ENCODE assay signal across 8 mouse cellular contexts in the genomic region with DNA sequence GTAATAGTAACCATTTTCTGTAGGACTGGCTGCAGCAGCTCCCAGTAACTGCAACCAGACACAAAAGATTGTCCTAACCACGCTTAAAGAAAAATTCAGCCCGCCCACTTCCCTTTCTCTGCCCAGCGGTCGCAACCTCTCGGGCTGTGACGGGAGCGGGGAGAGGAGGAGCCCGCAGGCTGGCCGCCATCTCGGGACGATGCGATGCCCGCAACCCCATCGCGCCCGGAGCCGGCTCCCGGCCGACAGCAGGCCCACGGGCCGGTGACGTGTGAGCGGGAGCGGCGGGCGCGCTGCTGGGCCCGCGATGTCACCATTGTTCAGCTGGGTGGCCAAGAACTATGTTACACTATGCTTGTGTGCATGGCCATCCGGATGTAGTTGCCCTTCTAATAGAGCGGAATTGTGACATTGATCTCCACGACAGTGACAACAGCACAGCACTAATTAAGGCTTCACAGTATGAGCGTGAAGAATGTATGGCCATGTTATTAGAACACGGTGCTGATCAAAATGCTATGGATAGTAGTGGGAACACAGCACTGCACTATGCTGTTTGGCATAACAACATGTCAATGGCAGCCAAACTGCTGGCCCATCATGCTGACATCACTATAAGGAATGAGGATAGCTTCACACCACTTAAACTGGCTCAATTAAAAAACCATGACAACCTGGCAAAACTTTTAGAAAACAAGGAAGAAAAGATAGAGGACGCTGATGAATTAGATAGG. TPM values are rescaled to one million over a fixed set of nuclear protein-coding genes. Genes with fewer than 3 reads are reported as not detected.
A peak's percentile ranks its signal among the peaks of the same experiment; 100 is the strongest.
DNase-seq lines count a peak whose midpoint lies in the region; ATAC-seq and TF ChIP-seq lines count a peak whose summit lies in the region.

No protein-coding gene starts in this region.

- no peaks in the 10 kb centered on the region for H3K36me3 ChIP-seq in forebrain, embryonic 12.5 days (replicated peaks)
- H3K36me3 ChIP-seq in heart, postnatal 0 days (replicated peaks; ENCODE audit: control insufficient read depth, insufficient read depth, low read length): no peaks in the 10 kb centered on the region
- no peaks in the 10 kb centered on the region for H3K36me3 ChIP-seq in stomach, embryonic 14.5 days (ENCODE audit: control insufficient read depth, insufficient read depth, low read length)

- no peak for TF ChIP-seq POLR2A in bone marrow macrophage, adult 2 months (IDR thresholded peaks at IDR 0.05; ENCODE audit: borderline replicate concordance, low read depth, low read length)

- H3K4me3 ChIP-seq in bone marrow macrophage, adult 2 months (ENCODE audit: insufficient read depth, low read length): peak overlapping the region; percentile 15; the same call in 1 of the 2 replicates
- H3K4me3 ChIP-seq in forebrain, embryonic 12.5 days (replicated peaks): peak overlapping the region; percentile 41
- peak overlapping the region; percentile 44 for H3K4me3 ChIP-seq in heart, postnatal 0 days (ENCODE audit: low read depth, low read length)
- H3K4me3 ChIP-seq in stomach, embryonic 14.5 days (ENCODE audit: low read depth, low read length): peak overlapping the region; percentile 30

- 21% methylated on average over 35 of the region's 35 CpGs for WGBS in forebrain, embryonic 12.5 days
- WGBS in heart, postnatal 0 days: 18% methylated on average over 35 of the region's 35 CpGs
- 36% methylated on average over 35 of the region's 35 CpGs for WGBS in stomach, embryonic 14.5 days

- peak; percentile 68 for ATAC-seq in forebrain, embryonic 12.5 days (ENCODE audit: low FRiP score)
- peak; percentile 60 for ATAC-seq in heart, postnatal 0 days (ENCODE audit: insufficient read depth, low read depth)
- ATAC-seq in stomach, embryonic 14.5 days (ENCODE audit: insufficient number of reproducible peaks, insufficient read depth, low FRiP score, low read depth): no peak

- no peak for TF ChIP-seq EP300 in heart, postnatal 0 days (IDR thresholded peaks at IDR 0.05; ENCODE audit: low read depth)

- peak overlapping the region; percentile 64 for H3K4me2 ChIP-seq in forebrain, embryonic 12.5 days
- H3K4me2 ChIP-seq in heart, postnatal 0 days (ENCODE audit: low read depth, low read length): peak overlapping the region; percentile 74
- H3K4me2 ChIP-seq in stomach, embryonic 14.5 days (replicated peaks; ENCODE audit: low read depth, low read length): peak overlapping the region; percentile 62

- TF ChIP-seq CTCF in bone marrow macrophage, adult 2 months (IDR thresholded peaks at IDR 0.05; ENCODE audit: low read depth, low read length): no peak
- no peak for TF ChIP-seq CTCF in heart, postnatal 0 days (IDR thresholded peaks at IDR 0.05; ENCODE audit: low read depth)

- peaks cover 4% of the 10 kb centered on the region; the same call in 1 of the 2 replicates for H3K27me3 ChIP-seq in forebrain, embryonic 12.5 days
- no peaks in the 10 kb centered on the region for H3K27me3 ChIP-seq in heart, postnatal 0 days (ENCODE audit: control insufficient read depth, insufficient read depth, low read length)
- no peaks in the 10 kb centered on the region for H3K27me3 ChIP-seq in stomach, embryonic 14.5 days (ENCODE audit: control insufficient read depth, insufficient read depth, low read length)

- H3K4me1 ChIP-seq in bone marrow macrophage, adult 2 months (ENCODE audit: control insufficient read depth, insufficient read depth, low read length): no peaks in the 10 kb centered on the region
- peaks cover 7% of the 10 kb centered on the region for H3K4me1 ChIP-seq in forebrain, embryonic 12.5 days
- H3K4me1 ChIP-seq in heart, postnatal 0 days (ENCODE audit: control insufficient read depth, insufficient read depth): no peaks in the 10 kb centered on the region
- no peaks in the 10 kb centered on the region for H3K4me1 ChIP-seq in stomach, embryonic 14.5 days (ENCODE audit: control insufficient read depth, insufficient read depth, low read length)

- DNase-seq in ES-CJ7 (ENCODE audit: low read depth, low spot score): peak; percentile 8
- DNase-seq in heart, postnatal 0 days (ENCODE audit: low spot score): peak; percentile 45
- DNase-seq in kidney, postnatal 14 days: peak; percentile 62
- DNase-seq in lung, postnatal 36 days: peak; percentile 44
- DNase-seq in thymus, postnatal 25 days: no peak

- peak overlapping the region; percentile 48 for H3K9ac ChIP-seq in forebrain, embryonic 12.5 days
- H3K9ac ChIP-seq in heart, postnatal 0 days (replicated peaks; ENCODE audit: low read depth, low read length): peak overlapping the region; percentile 52; the same call in 1 of the 2 replicates
- H3K9ac ChIP-seq in stomach, embryonic 14.5 days (replicated peaks; ENCODE audit: low read depth, low read length): no peak overlapping the region

- H3K27ac ChIP-seq in bone marrow macrophage, adult 2 months (ENCODE audit: insufficient read depth, low read depth, low read length): no peak overlapping the region
- H3K27ac ChIP-seq in forebrain, embryonic 12.5 days: no peak overlapping the region
- H3K27ac ChIP-seq in heart, postnatal 0 days (ENCODE audit: low read depth): no peak overlapping the region
- no peak overlapping the region for H3K27ac ChIP-seq in stomach, embryonic 14.5 days (ENCODE audit: low read length)

- H3K9me3 ChIP-seq in forebrain, embryonic 12.5 days: no peaks in the 10 kb centered on the region
- peaks cover 4% of the 10 kb centered on the region; the same call in 1 of the 2 replicates for H3K9me3 ChIP-seq in heart, postnatal 0 days (replicated peaks; ENCODE audit: control insufficient read depth, low read length)
- peaks cover 3% of the 10 kb centered on the region; the same call in 1 of the 2 replicates for H3K9me3 ChIP-seq in stomach, embryonic 14.5 days (ENCODE audit: control insufficient read depth, low read depth, low read length)

RNA-seq across cellular contexts. Expression of a gene that starts 59.2 kb away (rescaled TPM):
- polyA plus RNA-seq in bone marrow macrophage, adult 2 months (2012; ENCODE audit: insufficient read depth, insufficient read length, missing spikeins): not detected in 2 replicates
- 0.22 and 0.35 TPM in 2 replicates for polyA plus RNA-seq in forebrain, embryonic 12.5 days (2016; fragmentation: Nextera tagmentation; extraction: Ambion mirVana)
- total RNA-seq in heart, postnatal 0 days (2014; rRNA removed; ENCODE audit: low replicate concordance): 4.1 and 15.8 TPM in 2 replicates
- 3.7 and 3.8 TPM in 2 replicates for polyA plus RNA-seq in heart, postnatal 0 days (2015; fragmentation: Nextera tagmentation; extraction: Ambion mirVana)
- polyA plus RNA-seq in stomach, embryonic 14.5 days (2014; fragmentation: Nextera tagmentation; extraction: Ambion mirVana): 0.42 and 0.48 TPM in 2 replicates
